Mouse (Mus musculus) right cerebral cortex, adult 18-20 months (tissue): ENCODE measurements around the gene Pth2r.
A peak's percentile ranks its signal among the peaks of the same experiment; 100 is the strongest.

Experiments
- DNase-seq: peaks from one replicate; pipeline ENCODE4 v3.0.0; 2022; ENCODE audit warnings: mixed read lengths

The Pth2r gene

GRCm38 (mm10) chr1:65281756-65282155 lies at the start of gene Pth2r:
Pth2r (plus strand) TSS chr1:65282056.
- DNase-seq = no peak

- DNase-seq = no peak
These were observed 44.1 kb upstream of the Pth2r start for GRCm38 (mm10) chr1:65237712-65238111.

- no peak for DNase-seq
These were observed 36.2 kb upstream of the Pth2r start for GRCm38 (mm10) chr1:65245637-65246036.

GRCm38 (mm10) chr1:65280461-65280860 lies 1.4 kb upstream of the Pth2r start:
- no peak for DNase-seq

- DNase-seq = peak; percentile 62
These were observed 910 bp downstream of the Pth2r start for GRCm38 (mm10) chr1:65282766-65283165.

- DNase-seq = no peak
These were observed 26.6 kb downstream of the Pth2r start for GRCm38 (mm10) chr1:65308476-65308875.

GRCm38 (mm10) chr1:65311214-65311933 lies 29.5 kb downstream of the Pth2r start:
- no peak for DNase-seq

GRCm38 (mm10) chr1:65312118-65312517 lies 30.3 kb downstream of the Pth2r start:
- DNase-seq = peak; percentile 53

- no peak for DNase-seq
These were observed 31.0 kb downstream of the Pth2r start for GRCm38 (mm10) chr1:65312896-65313295.

GRCm38 (mm10) chr1:65314054-65315021 lies 32.5 kb downstream of the Pth2r start:
- DNase-seq = no peak

GRCm38 (mm10) chr1:65315022-65315407 lies 33.2 kb downstream of the Pth2r start:
- DNase-seq = no peak

GRCm38 (mm10) chr1:65334026-65334425 lies 52.2 kb downstream of the Pth2r start:
- DNase-seq = peak; percentile 83

GRCm38 (mm10) chr1:65337768-65338167 lies 55.9 kb downstream of the Pth2r start:
- no peak for DNase-seq

GRCm38 (mm10) chr1:65340240-65340639 lies 58.4 kb downstream of the Pth2r start:
- DNase-seq = no peak

- no peak for DNase-seq
These were observed 71.1 kb downstream of the Pth2r start for GRCm38 (mm10) chr1:65352979-65353378.

GRCm38 (mm10) chr1:65354153-65354552 lies 72.3 kb downstream of the Pth2r start:
- DNase-seq = no peak

- DNase-seq = peak; percentile 9
These were observed 106.5 kb downstream of the Pth2r start for GRCm38 (mm10) chr1:65388328-65388727.

GRCm38 (mm10) chr1:65389621-65390020 lies 107.8 kb downstream of the Pth2r start:
- no peak for DNase-seq

GRCm38 (mm10) chr1:65407441-65407840 lies 125.6 kb downstream of the Pth2r start:
- no peak for DNase-seq

- no peak for DNase-seq
These were observed 139.1 kb downstream of the Pth2r start for GRCm38 (mm10) chr1:65420909-65421308.

- DNase-seq = no peak
These were observed 140.7 kb downstream of the Pth2r start for GRCm38 (mm10) chr1:65422501-65423010.
